Mouse (Mus musculus): ENCODE measurements at regions not wholly inside any gene's neighbourhood (a gene's known extent, or its start where the extent isn't known, plus 50 kb on each side); places are given as distances from the start of the nearest gene placed in this dataset.

GRCm38 (mm10) chr3:39575200-39575599 is 688.5 kb downstream of the Fat4 start:
- no peak for DNase-seq

- DNase-seq: no peak
These were observed 704.6 kb downstream of the Fat4 start for GRCm38 (mm10) chr3:39591312-39591711.

- DNase-seq: no peak
These were observed 705.8 kb downstream of the Fat4 start for GRCm38 (mm10) chr3:39592349-39593117.

- DNase-seq: no peak
These were observed 723.2 kb downstream of the Fat4 start for GRCm38 (mm10) chr3:39609937-39610336.

GRCm38 (mm10) chr3:39612408-39612807 is 725.7 kb downstream of the Fat4 start:
- no peak for DNase-seq

- no peak for DNase-seq
These were observed 751.2 kb downstream of the Fat4 start for GRCm38 (mm10) chr3:39637924-39638323.

- no peak for DNase-seq
These were observed 756.5 kb downstream of the Fat4 start for GRCm38 (mm10) chr3:39643194-39643593.

GRCm38 (mm10) chr3:39666817-39667216 is 780.1 kb downstream of the Fat4 start:
- DNase-seq: no peak

GRCm38 (mm10) chr3:39669145-39669544 is 782.4 kb downstream of the Fat4 start:
- DNase-seq: no peak

- no peak for DNase-seq
These were observed 787.3 kb downstream of the Fat4 start for GRCm38 (mm10) chr3:39673997-39674396.

GRCm38 (mm10) chr3:39674927-39675326 is 788.2 kb downstream of the Fat4 start:
- no peak for DNase-seq

GRCm38 (mm10) chr3:39705610-39706009 is 818.9 kb downstream of the Fat4 start:
- DNase-seq: no peak

GRCm38 (mm10) chr3:39712795-39713709 is 818.0 kb upstream of the Intu start:
- no peak for DNase-seq

GRCm38 (mm10) chr3:39714056-39714592 is 817.0 kb upstream of the Intu start:
- DNase-seq: no peak

GRCm38 (mm10) chr3:39718946-39719545 is 812.0 kb upstream of the Intu start:
- peak; percentile 57 to 78 for DNase-seq

GRCm38 (mm10) chr3:39725755-39726154 is 805.3 kb upstream of the Intu start:
- DNase-seq: no peak

GRCm38 (mm10) chr3:39736639-39737038 is 794.4 kb upstream of the Intu start:
- no peak for DNase-seq

- no peak for DNase-seq
These were observed 785.1 kb upstream of the Intu start for GRCm38 (mm10) chr3:39745947-39746346.

- no peak for DNase-seq
These were observed 762.0 kb upstream of the Intu start for GRCm38 (mm10) chr3:39768981-39769568.

- DNase-seq: no peak
These were observed 754.6 kb upstream of the Intu start for GRCm38 (mm10) chr3:39776278-39777039.

GRCm38 (mm10) chr3:39779690-39780218 is 751.3 kb upstream of the Intu start:
- DNase-seq: no peak

Measured in heart, adult 18-20 months (tissue).